Mouse (Mus musculus): ENCODE data around the gene Slc19a3.

DNA sequence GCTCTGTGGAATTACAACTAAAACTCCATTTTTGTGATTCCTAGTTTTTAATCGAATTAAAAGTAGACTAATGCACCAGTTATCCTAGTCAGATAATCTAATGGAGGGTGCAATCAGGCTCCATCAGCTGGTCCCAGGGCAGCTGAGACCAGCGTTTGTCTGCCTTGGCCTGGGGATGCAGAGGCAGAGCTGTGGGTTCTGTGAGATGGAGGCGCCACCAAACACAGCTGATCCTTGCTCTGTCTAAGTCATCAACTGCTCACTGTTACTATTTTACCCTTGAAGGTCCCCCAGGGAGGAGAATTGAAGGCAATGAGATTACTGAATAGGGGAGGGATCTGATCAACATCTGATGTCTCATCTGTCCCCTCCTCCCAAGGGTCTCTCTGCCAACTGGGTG, 71.8 kb downstream of the Slc19a3 start:
- no peak for TF ChIP-seq CTCF (IDR thresholded peaks at IDR 0.05; ENCODE audit: control insufficient read depth, insufficient read depth, low read length)
- no peak for TF ChIP-seq POLR2A (IDR thresholded peaks at IDR 0.05; ENCODE audit: borderline replicate concordance, control insufficient read depth, low read depth, low read length)
